Mouse (Mus musculus) MEL (cell line): ENCODE measurements around the gene Gm20914. TPM values are rescaled to one million over a fixed set of nuclear protein-coding genes. Genes with fewer than 3 reads are reported as not detected.
"Not testable (repeated sequence)": the region's sequence is repeated elsewhere in the genome, so short reads cannot be mapped to it uniquely, and the experiment has no call there.

Experiments used
- DNase-seq: peaks from one replicate; pipeline ENCODE4 v3.0.0; 2011; ENCODE audit warnings: low read depth, low spot score
- H3K27ac ChIP-seq: 2 replicates; pipeline ENCODE4 v1.5.1; 2012; ENCODE audit warnings: low read depth, mild to moderate bottlenecking, control low read depth, low read length, moderate library complexity; ENCODE audit not compliant: control insufficient read depth
- H3K27me3 ChIP-seq, 2 experiments: fragments of 150-350 bp in 1 of 2; sonication (generic) in 1 of 2; 2 replicates each; pipeline ENCODE4 v1.6.1; 2012; ENCODE audit warnings: low read length in 2 of 2, mild to moderate bottlenecking in 2 of 2, improper control_type of control experiment in 1 of 2, moderate library complexity in 1 of 2; ENCODE audit not compliant: insufficient read depth in 2 of 2, control insufficient read depth in 1 of 2
- H3K36me3 ChIP-seq, 2 experiments: 2 replicates each; pipeline ENCODE4 v1.6.1; 2012 to 2014; ENCODE audit warnings: low read length in 2 of 2, improper control_type of control experiment in 1 of 2, inconsistent platforms in 1 of 2, mild to moderate bottlenecking in 1 of 2; ENCODE audit not compliant: insufficient read depth in 2 of 2, control insufficient read depth in 1 of 2
- H3K4me1 ChIP-seq, 2 experiments: fragments of 150-350 bp in 1 of 2; sonication (generic) in 1 of 2; 2 replicates each; pipeline ENCODE4 v1.6.1; 2012; ENCODE audit warnings: low read length in 2 of 2, improper control_type of control experiment in 1 of 2, mild to moderate bottlenecking in 1 of 2; ENCODE audit not compliant: insufficient read depth in 2 of 2, control insufficient read depth in 1 of 2
- H3K4me3 ChIP-seq, 2 experiments: fragments of 150-350 bp in 1 of 2; sonication (generic) in 1 of 2; 2 replicates each; pipeline ENCODE4 v1.5.1; 2012; ENCODE audit warnings: low read depth in 2 of 2, low read length in 2 of 2, mild to moderate bottlenecking in 2 of 2, moderate library complexity in 2 of 2, control low read depth in 1 of 2, improper control_type of control experiment in 1 of 2; ENCODE audit not compliant: control insufficient read depth in 1 of 2, insufficient read depth in 1 of 2
- H3K79me2 ChIP-seq: 2 replicates; pipeline ENCODE4 v1.6.1; 2012; ENCODE audit warnings: mild to moderate bottlenecking, low read length, moderate library complexity; ENCODE audit not compliant: control insufficient read depth, poor library complexity, insufficient read depth
- H3K9ac ChIP-seq: 2 replicates; pipeline ENCODE4 v1.6.1; 2012; ENCODE audit warnings: low read depth, mild to moderate bottlenecking, control low read depth, low read length, moderate library complexity; ENCODE audit not compliant: control insufficient read depth, poor library complexity, severe bottlenecking
- H3K9me3 ChIP-seq: fragments of 150-350 bp; sonication (generic); replicated peaks from 2 replicates; pipeline ENCODE4 v1.6.1; 2012; ENCODE audit warnings: mild to moderate bottlenecking, low read length, improper control_type of control experiment, moderate library complexity; ENCODE audit not compliant: insufficient read depth
- polyA plus RNA-seq, 2 experiments: library from polyadenylated mRNA; stranded (reverse) in 1 of 2; unstranded in 1 of 2; fragments of >175 nt in 1 of 2; fragments of >200 nt in 1 of 2; gene quantifications; 2 replicates each; pipeline versions ENCODE4 v1.2.1 to v1.2.4; 2012; ENCODE audit warnings: low replicate concordance in 2 of 2, low read depth in 1 of 2; ENCODE audit not compliant: insufficient read length in 2 of 2, insufficient read depth in 1 of 2, missing spikeins in 1 of 2
- total RNA-seq: library from RNA; depleted of rRNA; stranded (reverse); fragments of 300-350 nt; gene quantifications from 2 replicates; pipeline ENCODE4 v1.2.3, GENCODE M21; 2012; rRNA removed

The Gm20914 gene
- total RNA-seq (not detected in 2 replicates), polyA plus RNA-seq (not detected)

DNA sequence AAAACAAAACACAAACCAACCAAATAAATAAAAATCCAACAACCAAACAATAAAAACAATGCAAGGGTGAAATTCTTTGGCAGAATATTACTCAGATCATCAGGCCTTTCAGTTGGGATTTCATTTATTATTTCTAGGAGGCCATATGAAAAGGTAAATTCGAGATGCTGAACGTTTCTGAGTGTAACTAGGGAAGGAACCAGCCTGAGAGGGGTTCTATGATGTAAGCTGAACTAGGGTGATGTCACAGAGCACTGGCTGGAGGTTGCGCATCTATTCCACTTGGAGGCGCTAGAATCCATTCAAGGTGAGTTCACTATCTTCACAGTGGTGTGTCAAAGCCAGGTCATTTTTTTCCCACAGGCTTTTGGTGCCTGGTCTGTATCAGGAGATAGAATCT, at the start of gene Gm20914:
Gene Gm20914 (plus strand): TSS at position 301 of the 400 bp plus-strand sequence.
- not testable (repeated sequence) for H3K4me3 ChIP-seq, H3K27ac ChIP-seq, H3K4me1 ChIP-seq, DNase-seq, H3K9ac ChIP-seq, H3K36me3 ChIP-seq, H3K27me3 ChIP-seq, H3K79me2 ChIP-seq, H3K9me3 ChIP-seq

Other genes starting within 250 kb of the Gm20914 start
- not detected in 2 replicates for gene Gm21854, start 69.0 kb upstream of the Gm20914 start, total RNA-seq
- not detected for gene Gm21854, start 69.0 kb upstream of the Gm20914 start, polyA plus RNA-seq
- gene Gm28171, start 67.4 kb downstream of the Gm20914 start, total RNA-seq = not detected in 2 replicates
- not detected for gene Gm28171, start 67.4 kb downstream of the Gm20914 start, polyA plus RNA-seq
- not detected in 2 replicates for gene Gm21778, start 216.5 kb downstream of the Gm20914 start, total RNA-seq
- gene Gm21778, start 216.5 kb downstream of the Gm20914 start, polyA plus RNA-seq = not detected